Mouse (Mus musculus) gastrocnemius, postnatal 36 days (tissue): ENCODE measurements around the gene Maml2. TPM values are rescaled to one million over a fixed set of nuclear protein-coding genes. Genes with fewer than 3 reads are reported as not detected.

Experiments
- DNase-seq, 2 experiments: peaks; one replicate each; pipeline ENCODE4 v3.0.0; 2022
- intact Hi-C: fragments of 180-260 bp; cut with DNase I; formaldehyde crosslinking; loops from one replicate; pipeline ENCODE4 v1.15.1; 2025
- total RNA-seq, 2 experiments: library from RNA; stranded (reverse); gene quantifications; 2 replicates each; pipeline ENCODE4 v1.2.3; 2021

Gene Maml2
- total RNA-seq, 2 experiments from 2014 or later: 2.0 to 2.3 TPM

- no peak for DNase-seq
- intact Hi-C loops: no loop called here
Measured at GRCm38 (mm10) chr9:13639655-13640054, 341.9 kb downstream of the Maml2 start.

DNA sequence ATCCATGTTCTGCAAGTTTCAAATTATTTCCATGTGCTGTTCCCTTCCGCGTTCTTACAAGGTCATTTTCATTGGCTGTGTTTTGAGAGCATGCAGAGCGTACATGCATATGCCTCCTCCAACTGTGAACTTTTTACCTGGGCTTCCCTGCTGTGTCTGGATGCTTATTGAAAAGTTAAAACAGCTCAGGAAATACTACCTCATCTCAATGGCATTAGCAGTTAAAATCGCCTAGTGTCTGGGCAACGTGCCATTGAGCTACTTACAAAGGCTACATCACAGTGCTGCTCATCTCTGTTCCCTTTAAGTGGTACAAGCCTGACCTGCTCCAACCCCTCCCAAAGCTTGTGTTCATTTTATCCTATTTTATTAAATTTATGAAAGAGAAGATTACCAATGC is 347.4 kb downstream of the Maml2 start:
- intact Hi-C loops: no loop called here
- DNase-seq: no peak

GRCm38 (mm10) chr9:13651065-13651464 is 353.3 kb downstream of the Maml2 start:
- no peak for DNase-seq
- intact Hi-C loops: loop anchor here (5.0 kb wide), 1 partner anchor 139 kb away; no protein-coding TSS in a partner anchor

- DNase-seq: no peak
- intact Hi-C loops: loop anchor here (2.0 to 5.0 kb wide), 3 partner anchors 140 to 419 kb away; partner anchors contain the start of gene Maml2
Measured at GRCm38 (mm10) chr9:13651828-13652227, 354.1 kb downstream of the Maml2 start.

- intact Hi-C loops: loop anchor here (2.0 to 5.0 kb wide), 3 partner anchors 140 to 420 kb away; partner anchors contain the start of gene Maml2
Measured at GRCm38 (mm10) chr9:13652389-13652877, 354.7 kb downstream of the Maml2 start.

DNA sequence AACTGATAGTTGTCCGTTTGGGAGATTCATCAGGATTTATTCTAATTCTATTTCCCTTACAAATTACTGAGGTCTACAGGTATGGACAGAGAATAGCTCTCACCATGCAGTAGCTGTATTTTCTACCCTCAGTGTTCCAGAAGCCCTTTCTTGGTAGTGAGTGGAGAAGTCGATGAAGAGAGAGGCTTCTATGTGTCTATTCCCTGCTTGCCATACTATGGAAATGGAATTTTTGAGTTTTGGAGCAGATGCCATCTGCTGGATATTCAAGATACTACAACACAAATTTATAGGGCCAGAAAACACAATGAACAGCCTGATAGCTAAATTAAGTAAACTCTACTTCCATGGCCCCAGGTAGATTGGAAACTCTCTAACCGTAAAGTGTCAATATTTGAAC is 355.2 kb downstream of the Maml2 start:
- intact Hi-C loops: loop anchor here (2.0 to 5.0 kb wide), 3 partner anchors 141 to 420 kb away; partner anchors contain the start of gene Maml2
- DNase-seq: no peak

More at GRCm38 (mm10) chr9:13652389-13652877, 354.7 kb downstream of the Maml2 start:
- DNase-seq: no peak

GRCm38 (mm10) chr9:13661768-13662623 is 364.2 kb downstream of the Maml2 start:
- no peak for DNase-seq
- intact Hi-C loops: no loop called here

DNA sequence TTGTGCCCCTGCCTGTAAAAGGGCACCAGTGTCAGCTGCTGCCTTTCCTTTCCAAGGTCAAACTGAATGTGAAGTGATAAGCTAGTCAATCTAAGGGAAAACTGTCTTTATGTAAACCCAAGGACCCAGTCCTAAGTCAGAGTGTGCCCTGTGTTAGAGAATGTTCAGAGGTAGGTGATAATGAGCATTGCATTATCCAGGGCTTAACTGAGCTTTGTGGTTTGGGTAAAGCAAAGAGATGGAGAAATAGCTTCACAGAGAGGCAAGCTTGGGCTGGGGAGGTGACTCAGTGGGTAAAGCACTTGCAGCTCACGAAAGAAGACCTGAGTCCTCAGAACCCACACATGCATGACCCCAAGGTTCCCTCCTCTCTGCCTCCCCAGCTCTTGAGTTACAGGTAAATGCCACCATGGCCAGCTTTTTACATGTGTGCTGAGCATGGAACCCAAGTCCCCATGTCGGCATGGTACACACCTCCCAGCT is 367.8 kb downstream of the Maml2 start:
- DNase-seq: no peak
- intact Hi-C loops: no loop called here

DNA sequence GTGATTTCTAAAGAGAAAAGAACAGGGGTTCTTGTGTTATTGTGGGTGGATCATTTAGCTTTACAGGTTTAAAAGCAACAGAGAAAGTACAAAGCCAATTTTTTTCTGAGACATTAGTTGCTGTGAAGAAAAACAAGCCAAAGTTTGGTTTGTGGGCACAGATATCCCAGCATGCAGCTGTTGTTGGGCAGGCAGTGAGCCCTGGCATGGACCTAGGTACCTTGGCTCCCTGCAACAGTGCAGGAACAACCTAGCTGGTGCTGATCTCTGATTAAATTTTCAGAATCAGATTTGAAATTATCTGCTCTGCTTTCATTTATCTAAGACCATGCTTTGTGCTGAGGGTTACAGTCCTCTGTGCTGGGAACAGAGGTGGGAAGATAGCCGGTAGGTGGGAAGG is 370.2 kb downstream of the Maml2 start:
- intact Hi-C loops: no loop called here
- no peak for DNase-seq

- peak in 1 of 2 experiments; percentile 14 for DNase-seq
- intact Hi-C loops: no loop called here
Measured at GRCm38 (mm10) chr9:13668742-13669141, 371.0 kb downstream of the Maml2 start.

GRCm38 (mm10) chr9:13671125-13671769 is 373.5 kb downstream of the Maml2 start:
- intact Hi-C loops: no loop called here

GRCm38 (mm10) chr9:13673304-13673703 is 375.5 kb downstream of the Maml2 start:
- intact Hi-C loops: no loop called here
- DNase-seq: no peak

More at GRCm38 (mm10) chr9:13671125-13671769, 373.5 kb downstream of the Maml2 start:
- peak in 1 of 2 experiments; percentile 5 for DNase-seq

DNA sequence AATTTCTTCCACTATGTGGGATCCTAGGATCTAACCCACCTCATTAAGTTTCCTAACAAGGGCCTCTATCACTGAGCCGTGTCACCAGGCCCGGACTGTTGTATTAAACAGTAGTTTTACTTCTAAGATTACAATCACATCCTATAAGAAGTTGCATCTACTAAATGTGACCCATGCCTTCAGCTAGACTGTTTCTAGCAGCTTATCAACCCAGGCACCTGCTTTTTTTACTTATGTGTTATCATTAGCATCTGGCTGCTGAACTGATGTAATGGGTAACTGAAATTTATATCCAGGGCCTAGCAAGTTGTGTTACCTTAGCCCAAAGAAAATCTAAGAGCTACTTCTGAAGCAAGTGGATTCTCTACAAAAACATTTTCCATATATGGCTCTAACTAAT is 380.3 kb downstream of the Maml2 start:
- no peak for DNase-seq
- intact Hi-C loops: no loop called here

DNA sequence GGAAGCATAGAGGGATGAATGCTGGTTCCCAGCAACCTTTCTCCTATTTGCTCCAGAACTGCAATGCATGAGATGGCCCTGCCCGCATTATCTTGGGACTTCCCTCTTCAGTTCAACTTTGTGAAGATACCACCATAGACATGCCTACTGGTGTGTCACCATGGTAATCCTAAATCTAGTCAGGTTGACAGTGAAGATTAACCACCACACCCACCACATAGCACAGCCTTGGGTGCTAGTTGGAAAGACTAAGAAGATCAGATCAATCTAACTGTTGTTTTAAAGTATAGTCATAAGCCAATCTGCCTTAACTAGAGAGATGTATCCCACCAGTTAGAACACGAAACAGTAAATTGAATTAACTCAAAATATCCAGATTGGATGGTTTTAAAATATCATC is 381.9 kb downstream of the Maml2 start:
- intact Hi-C loops: no loop called here
- no peak for DNase-seq

- intact Hi-C loops: no loop called here
- DNase-seq: no peak
Measured at GRCm38 (mm10) chr9:13681147-13681546, 383.4 kb downstream of the Maml2 start.

DNA sequence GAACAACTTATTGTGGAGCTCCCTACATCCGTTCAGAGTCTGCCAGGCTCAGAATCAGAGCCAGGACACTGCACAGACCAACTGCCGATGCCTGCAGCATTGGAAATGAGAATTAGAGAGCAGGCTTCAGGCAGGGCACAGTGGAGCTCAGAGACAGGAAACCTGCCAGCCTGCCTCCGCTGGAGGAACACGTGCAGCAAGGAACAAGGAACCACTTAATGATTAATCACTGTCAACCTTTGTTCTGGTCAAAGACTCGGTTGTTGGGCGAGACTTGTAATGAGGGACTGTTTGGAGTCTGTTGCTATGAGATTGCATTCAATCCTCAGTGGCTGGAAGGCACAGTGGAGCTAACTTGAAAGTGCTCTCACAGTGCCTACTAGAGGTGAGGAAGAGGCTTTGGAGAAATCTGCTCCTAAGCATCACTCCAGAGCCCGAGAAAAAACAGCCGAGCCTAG is 383.9 kb downstream of the Maml2 start:
- no peak for DNase-seq
- intact Hi-C loops: no loop called here

DNA sequence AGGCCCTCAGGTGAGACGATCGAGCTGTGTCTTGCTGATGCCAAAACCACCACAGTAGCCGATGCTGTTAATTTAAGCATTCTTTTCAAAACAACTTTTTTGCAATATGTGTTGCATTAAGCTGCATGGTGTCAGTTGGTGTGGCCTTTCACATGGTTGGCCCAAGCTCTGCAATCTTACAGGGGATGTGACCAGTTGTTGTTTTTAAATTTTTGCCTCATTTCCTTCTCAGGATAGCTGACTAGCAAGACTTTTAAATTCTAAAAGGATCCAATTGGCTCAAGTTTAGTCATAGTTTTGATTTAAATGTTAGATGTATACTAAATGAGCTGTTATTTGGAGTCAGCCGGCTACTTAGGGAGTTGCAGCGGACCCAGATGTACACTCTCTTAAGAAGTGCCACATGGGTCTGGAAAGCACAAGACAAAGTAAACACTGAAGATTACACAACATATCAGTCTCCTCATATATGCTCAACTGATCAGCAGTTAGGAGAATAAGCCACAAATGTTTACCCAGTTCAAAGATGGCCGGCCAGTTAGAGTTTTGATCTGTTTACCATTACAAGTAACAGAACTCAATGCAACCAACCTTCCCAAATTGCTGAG is 386.7 kb downstream of the Maml2 start:
- no peak for DNase-seq
- intact Hi-C loops: no loop called here

DNA sequence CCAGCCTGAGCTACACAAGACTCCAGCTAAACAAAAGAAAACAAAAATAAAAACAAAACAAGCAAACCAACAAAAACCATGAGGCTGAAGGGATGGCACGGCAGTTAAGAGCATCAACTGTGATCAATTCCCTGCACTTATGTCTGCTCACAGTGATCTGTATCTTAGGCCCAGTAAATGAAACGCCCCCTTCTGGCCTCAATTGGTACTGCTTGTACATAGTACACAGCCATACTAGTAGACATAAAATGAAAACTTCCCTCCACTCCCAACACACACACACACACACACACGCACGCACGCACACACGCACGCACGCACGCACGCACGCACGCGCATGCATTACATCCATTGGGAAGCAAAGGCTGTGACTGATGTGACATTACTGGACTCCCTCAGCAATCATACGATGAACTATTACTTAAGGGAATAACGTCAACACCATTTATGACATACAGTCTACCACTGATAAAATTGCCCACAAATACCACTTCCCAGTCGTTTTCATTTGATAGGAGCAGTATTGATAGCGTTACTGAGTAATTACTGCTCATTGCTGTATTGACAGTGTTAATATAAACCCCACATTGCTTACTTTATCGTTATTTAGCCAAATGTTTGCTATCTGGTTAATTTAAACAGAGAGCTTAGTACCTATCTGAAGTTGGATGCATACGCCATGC is 389.4 kb downstream of the Maml2 start:
- intact Hi-C loops: no loop called here
- no peak for DNase-seq

DNA sequence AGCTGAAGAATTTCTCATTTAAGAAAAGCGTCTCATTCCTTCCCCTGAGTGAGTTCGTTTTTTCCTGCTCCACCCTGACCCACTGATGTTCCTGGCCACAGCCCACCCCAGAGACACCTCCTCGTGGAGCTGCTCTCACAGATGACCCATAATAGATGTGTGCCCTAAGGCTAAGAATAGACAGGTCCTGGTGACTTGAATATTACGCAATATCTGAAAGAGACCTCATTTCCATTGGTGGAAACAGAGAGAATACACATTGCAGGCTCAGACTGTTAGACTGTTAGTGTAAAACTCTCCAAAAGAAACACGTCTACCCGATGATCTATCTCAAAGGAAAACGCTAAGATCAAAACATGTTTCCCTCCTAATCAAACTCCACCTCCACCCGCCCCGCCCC is 391.2 kb downstream of the Maml2 start:
- DNase-seq: no peak
- intact Hi-C loops: no loop called here

DNA sequence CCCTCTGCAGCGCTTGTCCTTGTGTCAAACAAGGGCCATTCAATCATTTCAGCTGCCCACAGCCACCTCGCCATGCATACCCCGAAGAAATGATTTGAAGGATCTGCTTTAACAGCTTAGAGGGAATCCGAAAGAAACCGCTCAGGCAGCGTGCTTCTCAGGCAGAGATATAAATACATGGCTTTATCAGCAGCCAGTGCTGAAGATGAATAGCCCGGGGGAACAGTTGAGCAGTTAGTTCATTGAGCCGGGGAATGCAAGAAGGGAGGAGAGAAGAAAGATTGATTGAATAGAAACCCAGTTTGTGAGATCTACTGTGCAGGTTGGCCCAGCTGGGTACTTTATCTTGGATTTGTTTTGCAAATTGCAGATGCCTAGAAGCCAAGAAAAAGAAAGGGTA is 392.6 kb downstream of the Maml2 start:
- intact Hi-C loops: no loop called here
- DNase-seq: no peak
